Mouse (Mus musculus): ENCODE data around the gene Hspb9. TPM values are rescaled to one million over a fixed set of nuclear protein-coding genes. Genes with fewer than 3 reads are reported as not detected.

Gene Hspb9
- total RNA-seq (2014; rRNA removed) (not detected in 2 replicates), polyA plus RNA-seq (2015; fragmentation: Nextera tagmentation; extraction: Ambion mirVana) (not detected in 2 replicates)

- peak within 1 kb of the TSS; percentile 15; the same call in 1 of the 2 replicates for H3K4me2 ChIP-seq (ENCODE audit: low read depth, low read length, poor library complexity, severe bottlenecking)
- H3K9me3 ChIP-seq (ENCODE audit: low read length): no peaks in the 10 kb centered on the region
- no peak for DNase-seq (ENCODE audit: low spot score)
- no peaks in the 10 kb centered on the region for H3K27me3 ChIP-seq (ENCODE audit: insufficient read depth, low read length)
- no peak within 1 kb of the TSS for H3K4me3 ChIP-seq (ENCODE audit: low read depth, low read length)
- peaks cover 37% of the 10 kb centered on the region for H3K36me3 ChIP-seq (ENCODE audit: insufficient read depth, low read length)
- H3K27ac ChIP-seq (ENCODE audit: low read depth, low read length): 0 out of 2 replicates have a peak within 1 kb of the TSS, but pooled peaks have one; percentile 38
- H3K4me1 ChIP-seq (ENCODE audit: insufficient read depth, low read length): peaks cover 8% of the 10 kb centered on the region; the same call in 1 of the 2 replicates
- TF ChIP-seq CTCF (IDR thresholded peaks at IDR 0.05): no peak
- WGBS: 14% methylated on average over 38 of the region's 38 CpGs
- H3K9ac ChIP-seq (replicated peaks; ENCODE audit: low read length, poor library complexity, severe bottlenecking): peak within 1 kb of the TSS; percentile 46
- no peak for ATAC-seq (ENCODE audit: low FRiP score)
Measured at GRCm38 (mm10) chr11:100713735-100714533, at the start of gene Hspb9. Gene Hspb9, plus strand, starts transcription at chr11:100713850.

GRCm38 (mm10) chr11:100671049-100671448 is 42.6 kb upstream of the Hspb9 start:
- no peaks in the 10 kb centered on the region for H3K9me3 ChIP-seq (ENCODE audit: low read length)
- no peak for TF ChIP-seq CTCF (IDR thresholded peaks at IDR 0.05)
- H3K36me3 ChIP-seq (ENCODE audit: insufficient read depth, low read length): no peaks in the 10 kb centered on the region
- H3K27me3 ChIP-seq (ENCODE audit: insufficient read depth, low read length): peaks cover 8% of the 10 kb centered on the region; the same call in 1 of the 2 replicates
- DNase-seq (ENCODE audit: low spot score): no peak
- H3K9ac ChIP-seq (replicated peaks; ENCODE audit: low read length, poor library complexity, severe bottlenecking): no peak overlapping the region
- 56% methylated on average over 1 of the region's 1 CpGs for WGBS
- ATAC-seq (ENCODE audit: low FRiP score): no peak
- H3K4me2 ChIP-seq (ENCODE audit: low read depth, low read length, poor library complexity, severe bottlenecking): no peak overlapping the region
- H3K27ac ChIP-seq (ENCODE audit: low read depth, low read length): no peak overlapping the region
- H3K4me3 ChIP-seq (ENCODE audit: low read depth, low read length): no peak overlapping the region
- no peaks in the 10 kb centered on the region for H3K4me1 ChIP-seq (ENCODE audit: insufficient read depth, low read length)

- no peak overlapping the region for H3K27ac ChIP-seq (ENCODE audit: low read depth, low read length)
- peaks cover 8% of the 10 kb centered on the region; the same call in 1 of the 2 replicates for H3K27me3 ChIP-seq (ENCODE audit: insufficient read depth, low read length)
- no peak overlapping the region for H3K4me3 ChIP-seq (ENCODE audit: low read depth, low read length)
- H3K36me3 ChIP-seq (ENCODE audit: insufficient read depth, low read length): no peaks in the 10 kb centered on the region
- ATAC-seq (ENCODE audit: low FRiP score): no peak
- H3K9me3 ChIP-seq (ENCODE audit: low read length): no peaks in the 10 kb centered on the region
- TF ChIP-seq CTCF (IDR thresholded peaks at IDR 0.05): no peak
- DNase-seq (ENCODE audit: low spot score): no peak
- H3K4me1 ChIP-seq (ENCODE audit: insufficient read depth, low read length): no peaks in the 10 kb centered on the region
- H3K9ac ChIP-seq (replicated peaks; ENCODE audit: low read length, poor library complexity, severe bottlenecking): no peak overlapping the region
- whole genome bisulfite sequencing: 88% methylated on average over 2 of the region's 2 CpGs
- no peak overlapping the region for H3K4me2 ChIP-seq (ENCODE audit: low read depth, low read length, poor library complexity, severe bottlenecking)
Measured at GRCm38 (mm10) chr11:100671956-100672355, 41.7 kb upstream of the Hspb9 start.

GRCm38 (mm10) chr11:100673169-100673568 is 40.5 kb upstream of the Hspb9 start:
- DNase-seq (ENCODE audit: low spot score): peak; percentile 38
- WGBS: 6% methylated on average over 23 of the region's 23 CpGs
- no peaks in the 10 kb centered on the region for H3K4me1 ChIP-seq (ENCODE audit: insufficient read depth, low read length)
- no peak overlapping the region for H3K4me3 ChIP-seq (ENCODE audit: low read depth, low read length)
- H3K36me3 ChIP-seq (ENCODE audit: insufficient read depth, low read length): no peaks in the 10 kb centered on the region
- TF ChIP-seq CTCF (IDR thresholded peaks at IDR 0.05): no peak
- 0 out of 2 replicates have a peak, but pooled peaks have one; percentile 13 for ATAC-seq (ENCODE audit: low FRiP score)
- H3K9me3 ChIP-seq (ENCODE audit: low read length): no peaks in the 10 kb centered on the region
- H3K27me3 ChIP-seq (ENCODE audit: insufficient read depth, low read length): peaks cover 8% of the 10 kb centered on the region; the same call in 1 of the 2 replicates
- 0 out of 2 replicates have a peak overlapping the region, but pooled peaks have one; percentile 29 for H3K9ac ChIP-seq (replicated peaks; ENCODE audit: low read length, poor library complexity, severe bottlenecking)
- no peak overlapping the region for H3K27ac ChIP-seq (ENCODE audit: low read depth, low read length)
- peak overlapping the region; percentile 20; the same call in 1 of the 2 replicates for H3K4me2 ChIP-seq (ENCODE audit: low read depth, low read length, poor library complexity, severe bottlenecking)

GRCm38 (mm10) chr11:100677810-100678209 is 35.8 kb upstream of the Hspb9 start:
- no peaks in the 10 kb centered on the region for H3K4me1 ChIP-seq (ENCODE audit: insufficient read depth, low read length)
- H3K27me3 ChIP-seq (ENCODE audit: insufficient read depth, low read length): no peaks in the 10 kb centered on the region
- no peak overlapping the region for H3K4me3 ChIP-seq (ENCODE audit: low read depth, low read length)
- H3K9ac ChIP-seq (replicated peaks; ENCODE audit: low read length, poor library complexity, severe bottlenecking): no peak overlapping the region
- WGBS: 58% methylated on average over 7 of the region's 7 CpGs
- no peak for DNase-seq (ENCODE audit: low spot score)
- H3K9me3 ChIP-seq (ENCODE audit: low read length): no peaks in the 10 kb centered on the region
- no peak overlapping the region for H3K27ac ChIP-seq (ENCODE audit: low read depth, low read length)
- no peaks in the 10 kb centered on the region for H3K36me3 ChIP-seq (ENCODE audit: insufficient read depth, low read length)
- no peak overlapping the region for H3K4me2 ChIP-seq (ENCODE audit: low read depth, low read length, poor library complexity, severe bottlenecking)
- no peak for ATAC-seq (ENCODE audit: low FRiP score)
- TF ChIP-seq CTCF (IDR thresholded peaks at IDR 0.05): no peak

- Histone ChIP-seq H3K4me2 (ENCODE audit: low read depth, low read length, poor library complexity, severe bottlenecking) (no peak overlapping the region), H3K36me3 (ENCODE audit: insufficient read depth, low read length) (no peaks in the 10 kb centered on the region), H3K27me3 (ENCODE audit: insufficient read depth, low read length) (no peaks in the 10 kb centered on the region), H3K9ac (replicated peaks; ENCODE audit: low read length, poor library complexity, severe bottlenecking) (no peak overlapping the region), H3K4me1 (ENCODE audit: insufficient read depth, low read length) (no peaks in the 10 kb centered on the region), H3K27ac (ENCODE audit: low read depth, low read length) (no peak overlapping the region), H3K9me3 (ENCODE audit: low read length) (no peaks in the 10 kb centered on the region), H3K4me3 (ENCODE audit: low read depth, low read length) (no peak overlapping the region)
- 79% methylated on average over 5 of the region's 5 CpGs for WGBS
- no peak for TF ChIP-seq CTCF (IDR thresholded peaks at IDR 0.05)
- DNase-seq (ENCODE audit: low spot score) (no peak), ATAC-seq (ENCODE audit: low FRiP score) (no peak)
Measured at GRCm38 (mm10) chr11:100681826-100682225, 31.8 kb upstream of the Hspb9 start.

Measured in midbrain, postnatal 0 days (tissue).